Mouse (Mus musculus) thymus, postnatal 36 days (tissue): ENCODE measurements at regions not wholly inside any gene's neighbourhood (a gene's known extent, or its start where the extent isn't known, plus 50 kb on each side); places are given as distances from the start of the nearest gene placed in this dataset.

Source experiments
- DNase-seq, 2 experiments: peaks; one replicate each; pipeline ENCODE4 v3.0.0; 2022; ENCODE audit warnings: mixed read lengths in 2 of 2

DNA sequence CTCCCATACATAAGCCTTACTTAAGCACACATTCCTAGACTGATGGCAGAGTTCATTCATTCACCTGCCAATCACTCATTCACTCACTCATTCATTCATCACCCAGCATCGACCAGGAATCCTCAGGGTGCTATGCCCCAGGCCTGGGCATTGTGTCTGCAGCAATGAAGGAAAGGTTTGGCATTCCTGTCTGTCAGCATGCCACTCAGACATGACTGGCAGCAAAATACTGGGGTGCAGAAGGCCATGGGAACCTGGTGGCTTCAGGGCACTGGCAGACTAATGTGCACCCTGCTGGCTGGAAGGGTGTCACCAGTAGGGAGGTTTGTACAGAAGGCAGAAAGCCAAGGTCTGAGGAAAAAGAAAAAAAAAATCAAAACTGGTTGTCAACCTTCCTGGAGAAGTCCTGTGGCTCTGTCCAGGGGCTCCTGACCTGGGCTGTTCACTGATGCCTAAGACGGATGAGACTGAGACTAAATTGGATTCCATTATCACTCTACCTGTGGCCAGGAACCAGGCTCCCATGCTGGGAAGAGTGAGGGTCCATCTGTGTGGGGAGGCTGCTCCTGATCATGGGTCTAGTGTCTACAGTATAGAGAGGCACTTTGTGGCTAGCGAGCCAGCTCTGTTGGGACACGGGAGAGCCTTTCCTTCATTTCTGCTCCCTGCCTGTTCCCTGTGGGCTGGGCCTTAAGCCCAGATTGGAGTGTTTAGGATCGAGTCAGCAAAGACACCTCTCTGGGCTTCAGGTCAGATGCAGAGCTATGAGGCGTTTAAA, 104.1 kb downstream of the Cstad start:
- DNase-seq, result no peak

GRCm38 (mm10) chr2:30697851-30698250, 103.0 kb downstream of the Cstad start:
- no peak for DNase-seq

DNA sequence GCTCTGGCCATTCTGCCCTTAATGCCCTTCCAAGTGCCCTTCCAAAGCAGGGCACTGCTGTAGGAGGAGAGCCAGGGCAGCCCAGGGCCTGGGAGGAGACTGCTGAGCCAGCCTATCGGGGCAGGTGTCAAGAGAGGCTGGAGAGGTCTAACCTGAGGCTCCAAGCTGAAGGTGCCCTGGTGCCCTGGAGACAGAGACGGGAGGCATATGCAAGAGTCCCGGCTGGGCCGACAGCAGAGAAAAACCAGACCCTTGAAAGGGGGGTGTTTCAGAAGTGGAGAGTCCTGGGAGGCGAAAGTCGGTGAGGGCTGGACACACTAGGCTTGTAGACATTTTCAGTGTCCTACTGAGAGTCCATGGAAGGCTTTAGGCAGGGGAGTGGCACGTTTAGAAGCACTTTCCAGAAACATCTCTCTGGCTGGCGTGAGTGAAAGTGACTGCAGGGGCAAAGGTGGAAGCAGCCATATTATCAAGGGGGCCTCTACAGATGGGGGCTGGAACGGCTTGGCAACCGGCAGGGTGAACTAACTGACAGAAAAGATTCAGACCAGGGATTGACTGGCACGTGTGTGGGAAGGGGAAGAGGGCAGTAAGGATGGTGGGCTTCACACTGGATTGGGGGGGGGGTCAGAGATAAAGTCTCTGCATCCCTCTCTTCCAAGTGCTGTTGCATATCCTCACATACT, 101.1 kb downstream of the Cstad start:
- DNase-seq, result no peak

DNA sequence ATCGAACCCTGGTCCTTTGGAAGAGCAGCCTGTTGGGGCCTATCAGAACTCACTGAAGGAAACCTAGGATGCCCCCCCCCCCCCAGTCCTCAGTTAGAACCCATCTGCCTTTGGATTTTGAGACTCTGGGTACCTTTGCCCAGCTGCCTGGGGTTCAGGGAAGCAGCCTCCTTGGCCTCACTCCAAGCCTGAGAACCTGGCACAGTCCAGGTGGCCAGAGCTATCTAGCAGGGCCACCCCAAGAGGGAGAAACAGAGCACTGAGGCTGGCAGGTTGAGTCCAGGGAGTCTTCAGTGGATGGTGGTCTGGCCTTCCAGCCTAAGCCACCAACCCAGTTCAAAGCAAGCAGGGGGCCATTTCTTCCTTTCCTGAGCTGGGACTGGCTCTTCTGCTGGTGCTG, 100.2 kb downstream of the Cstad start:
- DNase-seq, result no peak

DNA sequence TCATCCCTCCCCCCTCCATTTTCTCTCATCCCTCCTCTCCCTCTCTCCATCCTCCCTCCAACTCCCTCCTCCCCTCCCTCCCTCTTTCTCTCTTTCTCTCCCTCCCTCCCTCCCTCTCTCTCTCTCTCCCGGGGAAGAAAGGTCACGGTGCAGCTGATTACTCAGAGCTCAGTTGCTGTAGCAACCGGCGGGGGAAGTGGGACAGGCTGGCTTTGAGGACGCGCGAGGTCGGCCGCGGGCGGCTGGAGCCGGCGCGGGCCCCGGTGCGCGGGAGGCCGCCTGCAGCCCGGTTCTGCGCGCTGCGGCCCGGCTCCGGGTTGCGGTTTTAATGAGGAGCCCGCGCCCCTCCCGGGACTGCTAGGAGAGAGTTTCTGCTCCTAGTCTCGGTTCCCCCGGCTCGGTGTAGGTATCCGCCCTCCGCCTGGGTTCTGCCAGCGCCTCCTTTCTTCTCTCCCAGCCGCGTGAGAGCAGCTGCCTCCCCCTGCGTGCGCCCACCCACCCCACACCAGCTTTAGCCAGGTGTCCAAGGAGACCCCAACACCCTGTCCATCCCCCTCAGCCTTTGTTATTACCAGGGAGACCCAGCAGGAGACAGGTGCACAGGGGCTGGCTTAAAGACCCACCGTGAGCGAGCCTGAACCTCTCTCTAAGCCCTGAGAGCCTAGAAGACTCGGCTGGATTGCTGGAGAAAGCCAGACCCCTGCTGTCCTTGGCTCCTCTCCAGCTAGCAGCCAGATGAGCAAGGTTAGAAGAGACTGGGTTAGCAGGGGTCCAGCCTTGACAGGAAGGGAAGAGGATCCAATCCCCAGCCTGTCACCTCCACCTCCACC, 98.6 kb downstream of the Cstad start:
- DNase-seq, result peak; percentile 80 to 86

GRCm38 (mm10) chr2:30692561-30693205, 97.8 kb downstream of the Cstad start:
- DNase-seq, result peak; percentile 54 to 68

GRCm38 (mm10) chr2:30691857-30692560, 97.2 kb downstream of the Cstad start:
- peak; percentile 77 to 86 for DNase-seq

- DNase-seq, result peak; percentile 68 to 82
These were observed 96.4 kb downstream of the Cstad start for GRCm38 (mm10) chr2:30690925-30691856.

DNA sequence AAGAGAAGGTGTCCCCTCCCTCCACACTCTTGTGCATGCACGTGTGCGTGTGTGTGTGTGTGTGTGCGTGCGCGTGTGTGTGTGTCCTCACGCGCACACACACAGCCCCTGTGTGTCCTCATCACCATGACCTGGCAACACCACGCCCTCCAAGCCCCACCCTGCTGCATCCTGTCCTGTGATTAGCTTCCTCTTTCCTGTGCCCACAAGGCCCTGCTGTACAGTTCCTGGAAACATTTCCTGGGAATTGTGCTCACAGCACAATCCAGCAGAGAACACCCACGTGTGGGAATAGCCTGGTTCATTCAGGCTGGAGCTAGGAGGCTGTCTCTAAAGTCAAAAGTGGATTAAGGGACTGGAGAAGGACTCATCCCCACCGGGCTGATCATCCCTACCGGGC, 95.5 kb downstream of the Cstad start:
- DNase-seq, result peak in 1 of 2 experiments; percentile 44

DNA sequence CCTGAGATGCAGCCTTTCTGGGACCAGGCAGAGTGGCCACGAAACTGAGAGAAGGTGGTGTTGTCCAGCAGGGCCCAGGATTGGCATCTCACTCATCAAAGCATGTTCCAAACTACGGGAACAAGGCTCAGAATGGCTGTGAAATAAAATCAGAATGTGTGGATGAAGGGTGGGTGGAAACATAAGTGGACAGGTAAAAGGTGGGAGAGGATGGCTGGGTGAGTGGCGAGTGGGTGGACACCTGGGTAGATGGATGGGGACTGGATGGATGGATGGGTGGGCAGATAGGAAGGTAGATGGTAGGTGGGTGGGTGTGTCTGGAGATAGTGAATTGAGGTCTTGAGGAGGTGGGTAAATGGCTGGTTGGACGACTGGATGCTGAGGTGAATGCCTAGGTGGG, 93.6 kb downstream of the Cstad start:
- no peak for DNase-seq

GRCm38 (mm10) chr2:30687121-30687551, 92.3 kb downstream of the Cstad start:
- DNase-seq, result no peak

- DNase-seq, result no peak
These were observed 91.5 kb downstream of the Cstad start for GRCm38 (mm10) chr2:30686359-30686758.

GRCm38 (mm10) chr2:30685137-30685860, 90.5 kb downstream of the Cstad start:
- no peak for DNase-seq

- no peak for DNase-seq
These were observed 89.6 kb downstream of the Cstad start for GRCm38 (mm10) chr2:30684461-30684860.

DNA sequence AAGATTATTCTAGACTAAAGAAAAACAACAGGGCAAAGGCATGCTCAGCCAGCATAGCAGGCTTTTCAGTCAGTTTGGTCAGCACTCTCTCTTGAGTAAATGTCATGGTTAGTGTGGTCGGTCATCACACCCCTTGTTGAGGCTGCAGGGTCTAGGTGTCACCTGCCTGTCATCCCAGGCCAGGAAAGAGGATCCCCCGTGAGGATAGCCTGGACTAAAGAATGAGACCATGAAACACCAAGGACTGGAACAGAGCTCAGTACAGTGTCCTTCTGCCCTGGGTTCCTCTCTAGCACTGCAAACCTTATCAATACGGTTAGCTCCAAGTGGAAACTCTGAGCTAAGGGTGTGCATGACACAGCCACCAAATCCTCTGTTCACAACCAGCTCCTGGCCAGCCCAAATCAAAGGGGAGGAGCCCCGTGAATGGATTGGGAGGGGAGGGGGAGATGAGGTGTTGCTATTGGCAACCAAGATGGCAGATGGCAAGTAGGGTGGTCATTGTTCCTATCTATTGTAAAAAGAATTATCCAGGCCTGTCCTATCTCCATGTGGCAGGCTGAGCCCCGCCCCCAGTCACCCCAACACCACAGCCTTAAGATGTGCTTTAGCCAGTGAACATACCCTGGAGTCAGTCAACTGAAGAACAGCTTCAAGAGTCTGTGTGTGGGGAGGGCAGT, 87.4 kb downstream of the Cstad start:
- no peak for DNase-seq

DNA sequence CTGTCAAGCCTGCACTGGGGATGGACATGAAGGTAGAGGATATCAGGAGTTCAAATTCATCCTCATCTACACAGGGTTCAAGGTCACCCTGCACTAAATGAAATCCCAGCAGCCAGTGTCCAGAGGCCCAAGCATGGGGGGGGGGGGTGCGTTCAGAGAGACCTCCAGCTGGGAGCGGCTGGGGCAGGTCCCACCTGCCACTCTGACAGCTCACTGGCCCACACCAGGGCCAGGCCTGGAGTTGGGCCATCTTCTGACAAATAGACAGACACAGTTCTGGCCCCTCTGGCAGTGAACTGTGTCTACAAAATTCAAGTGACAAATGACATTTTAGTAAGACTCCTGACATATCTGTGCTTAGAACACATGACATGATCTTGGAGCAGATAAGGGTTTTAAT, 86.8 kb downstream of the Cstad start:
- no peak for DNase-seq

DNA sequence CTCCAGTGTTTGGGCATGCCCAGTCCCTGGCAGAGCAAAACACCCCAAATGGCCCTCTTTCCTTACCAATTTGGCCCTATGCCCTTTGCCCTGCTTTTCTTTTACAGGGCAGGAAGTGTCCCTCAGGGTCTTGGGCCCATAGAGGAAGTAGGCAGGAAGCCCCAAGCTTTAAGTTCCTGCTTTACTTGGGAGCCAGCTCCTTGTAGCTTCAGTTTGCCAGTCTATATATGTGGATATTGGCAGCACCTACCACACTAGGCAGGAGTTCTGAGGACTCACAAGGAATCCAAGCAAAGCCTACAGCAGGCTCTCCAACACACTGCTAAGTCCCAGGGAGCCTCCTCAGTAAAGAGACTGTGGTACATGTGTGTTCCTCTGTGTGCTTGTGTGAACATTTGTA, 84.2 kb downstream of the Cstad start:
- DNase-seq, result no peak

- no peak for DNase-seq
These were observed 82.7 kb downstream of the Cstad start for GRCm38 (mm10) chr2:30677498-30677897.

DNA sequence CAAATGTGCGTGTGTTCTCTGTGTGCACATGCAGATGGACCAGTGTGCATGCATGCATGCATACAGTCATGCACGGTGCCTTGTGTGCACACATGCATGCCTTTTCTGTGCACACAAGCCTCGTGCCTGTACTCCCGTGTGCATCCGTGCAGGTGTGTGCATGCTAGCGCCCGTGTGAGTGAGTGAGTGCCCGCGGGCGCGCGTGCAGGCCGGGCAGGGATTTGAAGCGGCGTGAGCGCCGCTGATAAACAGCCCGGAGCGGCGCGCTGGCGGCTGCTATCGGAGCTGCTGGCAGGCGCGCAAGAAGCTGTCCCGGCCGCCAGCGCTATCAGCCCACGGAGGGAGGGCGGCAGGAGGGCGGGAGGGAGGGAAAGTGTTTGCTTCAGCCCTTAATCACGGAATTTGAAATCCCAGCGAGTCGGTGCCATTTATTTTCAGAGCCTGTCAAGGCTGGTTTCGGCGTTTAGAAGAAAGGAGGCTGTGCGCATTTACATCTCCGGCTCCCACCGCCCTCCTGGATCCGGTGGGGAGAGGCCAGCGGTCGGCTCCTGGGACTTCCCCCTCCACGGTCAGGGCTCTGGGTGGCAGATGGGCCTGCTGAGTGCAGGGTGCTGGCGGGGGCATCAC, 82.1 kb downstream of the Cstad start:
- no peak for DNase-seq
